Comparison of ENCODE assay signal across 8 mouse cellular contexts in the genomic region with DNA sequence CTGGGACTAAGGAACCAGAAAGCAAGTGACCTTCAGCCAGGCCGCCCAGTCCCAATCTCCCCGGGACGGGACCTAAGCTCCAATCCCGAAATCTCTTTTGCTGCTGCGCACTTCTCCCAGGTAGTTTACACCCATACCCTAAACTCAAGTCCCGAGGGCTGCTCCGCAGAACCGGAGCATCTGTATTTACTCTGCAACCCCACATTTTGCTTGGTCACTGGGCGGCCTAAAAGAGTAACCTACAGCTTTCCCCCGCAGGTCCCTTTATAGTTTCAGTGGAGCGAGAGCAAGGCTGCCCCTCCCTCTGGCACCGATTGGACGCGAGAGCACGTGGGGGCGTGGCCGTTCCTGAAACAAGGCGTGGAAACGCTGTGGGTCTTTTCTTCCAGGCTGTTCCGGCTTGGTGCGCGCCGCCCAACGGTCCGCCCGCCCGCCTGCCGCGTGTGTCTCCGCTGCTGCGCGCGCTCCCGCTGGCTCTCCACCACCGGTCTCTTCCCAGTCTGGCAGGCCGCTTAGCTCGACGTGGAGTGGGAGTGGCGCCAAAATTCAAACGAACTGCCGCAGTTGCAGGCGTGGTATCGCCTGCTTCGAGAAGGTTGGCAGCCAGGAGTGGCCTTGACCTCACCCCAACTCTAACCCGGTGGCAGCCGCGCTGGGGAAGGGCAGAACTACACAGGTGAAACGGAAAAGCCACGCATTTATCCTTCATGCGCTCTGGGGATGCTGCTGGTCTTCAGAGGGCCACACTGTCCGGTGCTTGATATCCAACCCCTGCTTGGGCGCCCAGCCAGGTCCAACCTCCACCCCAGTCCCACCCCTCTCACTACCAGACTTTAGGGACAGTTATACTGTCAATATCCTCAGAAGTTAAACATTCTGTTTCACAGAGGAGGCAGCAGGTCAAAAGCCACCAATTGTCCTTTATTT. TPM values are rescaled to one million over a fixed set of nuclear protein-coding genes. Genes with fewer than 3 reads are reported as not detected.
A peak's percentile ranks its signal among the peaks of the same experiment; 100 is the strongest.
DNase-seq lines count a peak whose midpoint lies in the region; ATAC-seq and TF ChIP-seq lines count a peak whose summit lies in the region.
"Not testable (repeated sequence)": the region's sequence is repeated elsewhere in the genome, so short reads cannot be mapped to it uniquely, and the experiment has no call there.

No protein-coding gene starts in this region.

- WGBS in hindbrain, embryonic 11.5 days = 5% methylated on average over 41 of the region's 52 CpGs
- 1% methylated on average over 49 of the region's 52 CpGs for WGBS in lung, embryonic 16.5 days
- 3% methylated on average over 52 of the region's 52 CpGs for WGBS in thymus, adult 2 months

- peak; percentile 99 for ATAC-seq in hindbrain, embryonic 11.5 days (ENCODE audit: low FRiP score)
- peak; percentile 99 for ATAC-seq in lung, embryonic 16.5 days (ENCODE audit: low read depth)

- H3K9ac ChIP-seq in hindbrain, embryonic 11.5 days (ENCODE audit: low read depth, low read length) = 0 out of 2 replicates have a peak overlapping the region, but pooled peaks have one; percentile 34
- H3K9ac ChIP-seq in lung, embryonic 16.5 days (ENCODE audit: low read length) = peak overlapping the region; percentile 53

- H3K4me3 ChIP-seq in hindbrain, embryonic 11.5 days (ENCODE audit: low read depth, low read length) = peak overlapping the region; percentile 32
- peak overlapping the region; percentile 47 for H3K4me3 ChIP-seq in lung, embryonic 16.5 days (ENCODE audit: low read length)
- H3K4me3 ChIP-seq in thymus, adult 2 months (ENCODE audit: control insufficient read depth, insufficient read depth, low read length) = peak overlapping the region; percentile 73

- not testable (repeated sequence) for H3K4me1 ChIP-seq in hindbrain, embryonic 11.5 days (replicated peaks; ENCODE audit: control insufficient read depth, insufficient read depth, low read length); lung, embryonic 16.5 days (replicated peaks; ENCODE audit: control insufficient read depth, insufficient read depth, low read length); thymus, adult 2 months (replicated peaks; ENCODE audit: control insufficient read depth, insufficient read depth, low read length)

- not testable (repeated sequence) for TF ChIP-seq POLR2A in thymus, adult 2 months (IDR thresholded peaks at IDR 0.05; ENCODE audit: control insufficient read depth, extremely low read depth, insufficient read depth, low read length, poor library complexity)

- H3K4me2 ChIP-seq in hindbrain, embryonic 11.5 days (replicated peaks; ENCODE audit: low read depth, low read length) = peak overlapping the region; percentile 46
- peak overlapping the region; percentile 69 for H3K4me2 ChIP-seq in lung, embryonic 16.5 days (ENCODE audit: low read depth, low read length)

- not testable (repeated sequence) for TF ChIP-seq CTCF in thymus, adult 2 months (IDR thresholded peaks at IDR 0.05; ENCODE audit: borderline replicate concordance, control insufficient read depth, extremely low read depth, insufficient read depth, low read length, poor library complexity)

- peak; percentile 90 for DNase-seq in NIH3T3 (ENCODE audit: low read depth)
- peak; percentile 81 for DNase-seq in cerebellum, adult 9-11 months
- peak; percentile 77 to 86 for DNase-seq in frontal cortex, adult 2 months (ENCODE audit: extremely low spot score in 1 of 2, low spot score in 1 of 2)
- peak; percentile 88 for DNase-seq in hindbrain, embryonic 11.5 days (ENCODE audit: low spot score)
- DNase-seq in layer of hippocampus, adult 9-11 months = peak; percentile 87
- peak; percentile 88 for DNase-seq in ovary, adult 18-20 months (ENCODE audit: low spot score)
- peak; percentile 64 for DNase-seq in thymus, adult 2 months

- not testable (repeated sequence) for H3K27me3 ChIP-seq in hindbrain, embryonic 11.5 days (ENCODE audit: control insufficient read depth, insufficient read depth, low read length); lung, embryonic 16.5 days (ENCODE audit: control insufficient read depth, insufficient read depth, low read depth, low read length); thymus, adult 2 months (ENCODE audit: control insufficient read depth, insufficient read depth, low read length)

- H3K9me3 ChIP-seq in hindbrain, embryonic 11.5 days (ENCODE audit: control insufficient read depth, low read length); lung, embryonic 16.5 days (ENCODE audit: control insufficient read depth, low read length): not testable (repeated sequence)

- H3K27ac ChIP-seq in hindbrain, embryonic 11.5 days (ENCODE audit: low read depth, low read length); lung, embryonic 16.5 days (ENCODE audit: low read length); thymus, adult 2 months (ENCODE audit: control insufficient read depth, insufficient read depth, low read length): not testable (repeated sequence)

- H3K36me3 ChIP-seq in hindbrain, embryonic 11.5 days (ENCODE audit: control insufficient read depth, insufficient read depth, low read length); lung, embryonic 16.5 days (ENCODE audit: control insufficient read depth, insufficient read depth, low read length); thymus, adult 2 months (ENCODE audit: control insufficient read depth, insufficient read depth, low read length): not testable (repeated sequence)

RNA-seq across cellular contexts. Expression of a gene that starts 19.9 kb away (rescaled TPM):
- not detected in 2 replicates for polyA plus RNA-seq in frontal cortex, adult 2 months (2012; rRNA removed)
- polyA plus RNA-seq in hindbrain, embryonic 11.5 days (2014; fragmentation: Nextera tagmentation; extraction: Ambion mirVana) = 0.09 and 0.31 TPM in 2 replicates
- 0.10 TPM in 1 of 2 replicates, not detected in the other for polyA plus RNA-seq in lung, embryonic 16.5 days (2015; fragmentation: Nextera tagmentation; extraction: Ambion mirVana)
- not detected in 2 replicates for polyA plus RNA-seq in thymus, adult 2 months (2012; rRNA removed)
